Mouse (Mus musculus) ES-CJ7 (cell line): ENCODE measurements around the gene Cers6.
A peak's percentile ranks its signal among the peaks of the same experiment; 100 is the strongest.

Source experiments
- DNase-seq: peaks from one replicate; pipeline ENCODE4 v3.0.0; 2011; ENCODE audit warnings: low read depth, low spot score

Gene Cers6

DNA sequence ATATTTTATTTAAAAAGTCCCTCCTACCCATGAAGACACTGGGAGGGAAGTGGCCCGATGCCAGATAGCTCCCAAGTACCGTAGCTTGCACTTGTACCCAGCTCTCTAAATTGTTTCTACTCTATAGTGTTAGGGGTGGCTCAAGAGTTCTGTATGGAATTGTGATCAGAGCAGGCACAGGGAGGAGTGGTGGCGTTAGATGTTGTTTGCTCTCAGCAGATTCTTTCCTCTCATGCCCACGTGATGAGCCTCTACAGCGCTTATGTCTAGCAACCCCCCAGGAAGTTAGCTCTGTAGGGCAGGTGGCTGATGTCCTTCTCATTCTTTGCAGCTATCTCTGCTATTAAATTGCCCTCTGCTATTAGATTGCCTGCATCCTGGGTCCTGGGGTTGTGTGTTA is 98.8 kb downstream of the Cers6 start:
- DNase-seq = no peak

DNA sequence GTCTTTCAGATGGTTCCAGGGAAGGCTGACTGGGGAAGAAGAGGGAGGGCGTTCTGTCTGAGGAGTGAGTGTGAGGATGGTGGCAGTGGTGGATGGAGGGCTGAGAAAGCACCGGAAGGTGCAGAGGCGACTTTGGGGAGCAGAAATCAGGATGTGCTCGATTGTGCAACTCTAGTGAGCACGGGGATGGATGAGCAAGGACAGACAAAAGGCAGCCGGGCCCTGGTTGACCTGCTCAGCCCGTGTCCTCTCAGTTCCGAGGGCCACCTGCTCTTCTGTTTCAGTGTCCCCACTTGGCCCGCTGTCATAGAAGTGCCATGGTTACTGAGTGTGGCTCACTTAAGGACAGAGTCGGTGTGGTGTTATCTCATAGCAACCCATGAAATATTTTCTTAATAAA is 99.4 kb downstream of the Cers6 start:
- no peak for DNase-seq

GRCm38 (mm10) chr2:68966360-68966759 is 105.1 kb downstream of the Cers6 start:
- no peak for DNase-seq

- DNase-seq = peak; percentile 32
These were observed 106.8 kb downstream of the Cers6 start for GRCm38 (mm10) chr2:68968028-68968427.

GRCm38 (mm10) chr2:68971840-68972239 is 110.6 kb downstream of the Cers6 start:
- no peak for DNase-seq

DNA sequence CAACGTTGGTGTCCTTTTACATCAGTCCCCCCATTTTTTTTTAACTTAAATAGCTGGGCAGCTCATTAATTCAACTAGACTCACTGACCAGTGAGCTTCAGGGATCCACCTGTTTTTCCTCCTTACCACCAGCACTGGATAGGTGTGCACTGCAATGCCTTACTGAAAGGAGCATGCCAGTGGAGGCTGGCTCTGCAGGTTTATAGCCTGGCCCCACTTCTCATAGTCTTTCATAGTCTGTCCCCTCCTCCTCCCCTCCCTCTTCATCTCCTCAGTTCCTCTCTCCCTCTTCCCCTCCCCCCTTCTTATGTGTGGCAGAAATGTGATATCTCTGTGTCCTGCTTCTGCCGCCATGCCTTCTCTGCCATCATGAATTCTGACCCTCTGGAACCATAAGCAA is 112.5 kb downstream of the Cers6 start:
- DNase-seq = no peak

- DNase-seq = no peak
These were observed 114.0 kb downstream of the Cers6 start for GRCm38 (mm10) chr2:68975286-68975685.

DNA sequence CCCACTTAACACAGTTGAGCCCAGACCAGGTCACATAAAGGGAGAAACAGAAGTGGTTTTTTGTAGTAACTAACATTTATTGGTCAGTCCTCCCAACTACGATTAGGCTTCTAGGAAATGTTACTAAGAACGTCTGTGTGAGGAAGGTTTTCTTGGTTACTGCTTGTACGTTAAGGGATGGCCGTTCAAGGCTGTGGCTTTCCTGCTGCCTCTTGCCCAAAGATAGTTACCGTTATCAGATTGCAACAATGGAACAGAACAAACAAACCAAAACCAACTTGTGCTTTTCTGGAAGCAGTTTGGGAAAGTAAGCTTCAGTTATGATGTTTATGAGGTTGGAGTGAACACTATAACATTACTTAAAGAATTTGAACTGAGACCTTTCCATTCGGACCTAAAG is 114.5 kb downstream of the Cers6 start:
- no peak for DNase-seq

- DNase-seq = no peak
These were observed 117.0 kb downstream of the Cers6 start for GRCm38 (mm10) chr2:68978244-68978643.

GRCm38 (mm10) chr2:68978660-68979604 is 117.7 kb downstream of the Cers6 start:
- no peak for DNase-seq

GRCm38 (mm10) chr2:68981302-68981701 is 120.1 kb downstream of the Cers6 start:
- DNase-seq = no peak

DNA sequence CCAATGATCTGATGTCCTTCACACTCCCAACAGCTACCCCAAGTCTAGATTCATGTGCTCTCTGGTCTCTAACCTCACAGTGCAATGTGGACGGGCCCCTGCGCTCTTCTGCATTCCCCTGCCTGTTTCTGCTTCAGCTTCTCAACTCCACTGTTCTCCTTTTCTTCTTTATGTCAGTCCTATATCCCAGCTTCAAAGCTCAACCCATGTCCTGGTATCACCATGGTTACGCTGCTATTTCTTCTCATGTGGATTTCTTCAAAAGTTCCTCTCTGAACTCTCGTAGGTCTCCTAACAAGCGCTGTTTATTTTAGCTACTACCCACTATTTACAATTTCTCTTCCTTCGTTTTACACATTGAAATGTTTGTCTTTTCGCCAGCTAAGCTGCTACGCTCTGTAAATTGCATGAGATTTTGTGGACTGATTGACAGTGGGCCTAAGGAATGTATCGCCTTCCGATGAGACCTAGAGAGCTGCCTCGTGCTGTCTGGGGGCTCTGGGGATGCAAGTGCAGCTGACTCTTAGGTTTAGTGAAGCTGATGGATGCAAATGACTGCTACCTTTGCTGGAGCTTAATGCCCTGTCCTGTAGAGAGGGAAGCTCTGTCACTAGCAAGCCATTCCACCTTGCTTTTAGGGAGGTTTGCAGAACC is 120.6 kb downstream of the Cers6 start:
- DNase-seq = no peak

- DNase-seq = no peak
These were observed 121.7 kb downstream of the Cers6 start for GRCm38 (mm10) chr2:68982979-68983378.

DNA sequence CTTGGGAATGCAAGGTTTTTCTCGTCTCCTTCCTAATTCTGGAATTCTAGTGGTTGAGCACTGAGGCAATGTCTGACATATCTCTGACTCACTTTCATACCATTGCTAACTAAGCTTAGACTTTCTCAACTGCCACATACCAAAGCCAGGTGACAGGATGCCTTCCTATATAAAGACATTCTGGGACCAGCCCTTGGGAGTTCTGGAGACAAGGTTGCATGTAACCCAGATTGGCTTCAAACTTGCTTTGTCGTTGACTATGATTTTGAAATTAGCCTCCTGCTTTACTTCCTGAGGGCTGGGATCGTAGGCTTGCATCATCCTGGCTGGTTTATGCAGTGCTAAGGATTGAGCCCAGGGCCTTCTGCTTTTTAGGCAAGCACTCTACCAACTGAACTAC is 122.2 kb downstream of the Cers6 start:
- no peak for DNase-seq

- DNase-seq = no peak
These were observed 127.9 kb downstream of the Cers6 start for GRCm38 (mm10) chr2:68989117-68989516.

DNA sequence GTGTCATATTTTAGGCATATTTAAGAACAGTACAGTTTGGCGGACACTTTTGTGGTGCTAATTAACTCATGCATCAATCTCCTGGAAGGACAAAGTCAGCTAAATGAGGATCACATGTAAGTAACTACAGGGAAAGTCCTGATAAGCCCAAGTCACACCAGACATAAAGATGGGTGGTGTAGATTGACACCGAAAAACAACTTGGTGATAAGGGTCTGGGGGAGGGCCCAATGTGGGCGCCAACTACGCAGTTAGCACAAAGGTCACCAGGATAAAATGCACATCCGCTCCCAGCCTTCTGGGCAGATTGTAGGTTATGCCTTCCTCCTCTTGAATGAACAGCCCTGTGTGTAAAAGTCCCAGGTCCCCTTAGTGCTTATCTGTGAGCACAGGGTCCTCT is 131.4 kb downstream of the Cers6 start:
- DNase-seq = no peak

GRCm38 (mm10) chr2:68994441-68994840 is 133.2 kb downstream of the Cers6 start:
- no peak for DNase-seq

GRCm38 (mm10) chr2:68995723-68996122 is 134.5 kb downstream of the Cers6 start:
- no peak for DNase-seq

DNA sequence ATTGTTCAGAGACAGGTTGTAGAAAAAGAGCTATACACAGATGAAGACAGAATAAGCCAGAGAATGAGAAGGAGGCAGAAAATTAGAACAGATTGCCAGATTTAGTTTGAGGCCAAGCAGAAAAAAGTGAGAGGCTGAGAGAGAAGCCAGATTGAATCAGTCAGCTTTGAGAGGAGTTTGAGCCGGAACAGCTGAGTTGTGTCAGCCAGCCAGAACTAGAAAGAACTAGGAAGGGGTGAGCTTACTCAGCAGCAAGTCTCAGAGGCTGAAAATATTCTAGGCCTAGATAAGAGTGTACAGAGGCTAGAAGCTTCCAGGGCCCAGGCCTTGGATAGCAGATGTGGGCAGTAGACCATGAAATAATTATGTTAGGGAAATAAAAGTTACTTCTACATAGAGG is 135.0 kb downstream of the Cers6 start:
- no peak for DNase-seq

DNA sequence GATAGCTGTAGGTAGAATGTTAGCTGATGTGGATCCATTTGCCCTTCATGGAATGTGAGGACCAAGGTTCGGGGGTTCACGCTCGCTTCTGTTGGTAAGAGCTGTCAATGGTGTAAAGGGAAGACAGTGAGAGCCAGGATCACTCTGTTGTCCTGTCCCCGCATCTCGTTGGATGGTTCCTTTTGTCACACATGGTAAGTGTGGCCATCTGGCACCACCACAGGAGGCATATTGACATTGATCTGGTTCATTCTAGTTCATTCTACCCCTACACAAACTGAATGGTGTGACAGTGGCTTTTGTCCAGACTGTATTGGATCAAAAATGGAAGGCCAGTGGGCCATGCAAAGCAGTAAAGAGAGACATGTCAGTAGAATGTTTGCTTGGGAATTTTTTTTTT is 142.8 kb downstream of the Cers6 start:
- peak; percentile 36 for DNase-seq

GRCm38 (mm10) chr2:69011392-69011791 is 150.2 kb downstream of the Cers6 start:
- no peak for DNase-seq

GRCm38 (mm10) chr2:69011860-69012259 is 150.6 kb downstream of the Cers6 start:
- DNase-seq = no peak

- DNase-seq = no peak
These were observed 153.0 kb downstream of the Cers6 start for GRCm38 (mm10) chr2:69014241-69014640.
